Mouse (Mus musculus): ENCODE measurements at regions not wholly inside any gene's neighbourhood (a gene's known extent, or its start where the extent isn't known, plus 50 kb on each side); places are given as distances from the start of the nearest gene placed in this dataset.

DNA sequence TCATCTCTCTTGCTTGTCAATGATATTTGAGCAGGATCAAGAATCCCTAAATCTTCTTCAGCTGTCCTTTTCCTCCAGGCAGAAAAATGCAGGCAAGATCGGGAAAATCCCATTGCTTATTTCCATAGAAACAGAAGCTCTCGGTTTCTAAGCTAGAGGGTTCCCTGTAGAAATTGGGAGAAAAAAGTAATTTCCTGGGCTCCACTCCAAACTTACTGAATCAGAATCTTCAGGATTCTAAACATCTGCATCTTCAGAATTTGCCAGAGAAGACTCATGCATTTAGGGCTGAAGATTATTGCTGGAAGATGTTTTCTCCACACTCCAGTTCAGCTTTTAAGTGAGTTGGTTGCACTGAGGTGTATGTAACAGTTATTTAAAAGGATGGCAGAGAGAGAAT is 187.6 kb upstream of the Hs3st4 start:
- TF ChIP-seq POLR2A (IDR thresholded peaks at IDR 0.05; ENCODE audit: insufficient read depth, low read depth, low read length) (no peak), CTCF (IDR thresholded peaks at IDR 0.05) (no peak), EP300 (IDR thresholded peaks at IDR 0.05; ENCODE audit: insufficient read depth, low read depth, low read length) (no peak)

Data from heart, adult 2 months (tissue).